Mouse (Mus musculus) heart, embryonic 16.5 days (tissue): ENCODE data around the gene Reep3. TPM values are rescaled to one million over a fixed set of nuclear protein-coding genes. Genes with fewer than 3 reads are reported as not detected.
A peak's percentile ranks its signal among the peaks of the same experiment; 100 is the strongest.
"Not testable (repeated sequence)": the region's sequence is repeated elsewhere in the genome, so short reads cannot be mapped to it uniquely, and the experiment has no call there.

Source experiments
- ATAC-seq: fragments of 200-750 bp; cut with Nextera tagmentation; replicated peaks from 2 replicates; pipeline ENCODE4 v1.8.0; 2017; ENCODE audit warnings: moderate number of reproducible peaks; ENCODE audit not compliant: insufficient read depth, low FRiP score; ENCODE audit errors: extremely low read depth
- H3K27ac ChIP-seq: fragments of 300-500 bp; sonication (generic); 2 replicates; pipeline ENCODE4 v1.5.1; 2014; ENCODE audit warnings: mild to moderate bottlenecking, low read length, control low read depth, moderate library complexity
- H3K27me3 ChIP-seq: fragments of 300-500 bp; sonication (generic); 2 replicates; pipeline ENCODE4 v1.6.1; 2014; ENCODE audit warnings: low read length, mixed read lengths; ENCODE audit not compliant: control insufficient read depth, insufficient read depth
- H3K36me3 ChIP-seq: fragments of 300-500 bp; sonication (generic); 2 replicates; pipeline ENCODE4 v1.6.1; 2014; ENCODE audit not compliant: control insufficient read depth, insufficient read depth
- H3K4me1 ChIP-seq: fragments of 300-500 bp; sonication (generic); 2 replicates; pipeline ENCODE4 v1.6.1; 2014; ENCODE audit warnings: low read length, mixed read lengths; ENCODE audit not compliant: control insufficient read depth, insufficient read depth
- H3K4me2 ChIP-seq: fragments of 300-500 bp; sonication (generic); 2 replicates; pipeline ENCODE4 v1.6.1; 2014; ENCODE audit warnings: low read depth, mild to moderate bottlenecking, control low read depth, low read length
- H3K4me3 ChIP-seq: fragments of 300-500 bp; sonication (generic); 2 replicates; pipeline ENCODE4 v1.5.1; 2014; ENCODE audit warnings: mild to moderate bottlenecking, control low read depth, low read length
- H3K9ac ChIP-seq: fragments of 300-500 bp; sonication (generic); 2 replicates; pipeline ENCODE4 v1.6.1; 2014; ENCODE audit warnings: low read length, control low read depth
- H3K9me3 ChIP-seq: fragments of 300-500 bp; sonication (generic); replicated peaks from 2 replicates; pipeline ENCODE4 v1.6.1; 2016; ENCODE audit warnings: low read length; ENCODE audit not compliant: control insufficient read depth
- WGBS: fragments of 180-500 bp; shearing (Covaris S2); extraction: QIAGEN DNeasy Blood & Tissue Kit; methylation state at CpG from one replicate; pipeline ENCODE4 v1.1.7; 2014; 5-methylcytosine and 5-hydroxymethylcytosine counted together
- polyA plus RNA-seq: library from polyadenylated mRNA; unstranded; fragments of >200 nt; fragmentation: Nextera tagmentation; extraction: Ambion mirVana; gene quantifications from 2 replicates; pipeline ENCODE4 v1.2.1, GENCODE M21; 2015

Gene Reep3
- polyA plus RNA-seq, 1 experiment from 2014 or later = 29.7 TPM

DNA sequence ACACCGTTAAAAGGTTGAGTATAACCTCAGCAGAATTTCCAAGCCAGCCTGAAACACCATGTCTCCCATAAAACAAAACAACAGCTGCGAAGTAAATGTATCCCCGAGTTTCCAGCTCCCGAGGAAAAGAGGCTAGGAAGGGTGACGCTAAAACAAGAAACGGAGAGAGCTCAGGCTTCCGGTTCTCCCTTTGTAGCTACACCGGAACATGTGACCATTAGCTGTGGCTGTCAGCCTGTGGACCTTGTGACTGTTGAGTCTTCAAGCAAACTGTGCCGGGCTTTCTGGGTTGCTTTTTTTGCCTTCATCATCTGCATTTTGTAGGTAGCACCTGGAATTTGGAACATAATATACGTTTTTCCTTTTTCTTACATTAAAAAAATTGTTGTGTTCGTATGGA is 17.1 kb upstream of the Reep3 start:
- Histone ChIP-seq H3K9me3 (no peaks in the 10 kb centered on the region; the same call in 1 of the 2 replicates), H3K4me3 (no peak overlapping the region), H3K4me1 (peaks cover 46% of the 10 kb centered on the region), H3K36me3 (no peaks in the 10 kb centered on the region; the same call in 1 of the 2 replicates), H3K27ac (no peak overlapping the region), H3K4me2 (no peak overlapping the region), H3K27me3 (no peaks in the 10 kb centered on the region), H3K9ac (no peak overlapping the region)
- ATAC-seq = no peak
- 86% methylated on average over 11 of the region's 11 CpGs for WGBS

DNA sequence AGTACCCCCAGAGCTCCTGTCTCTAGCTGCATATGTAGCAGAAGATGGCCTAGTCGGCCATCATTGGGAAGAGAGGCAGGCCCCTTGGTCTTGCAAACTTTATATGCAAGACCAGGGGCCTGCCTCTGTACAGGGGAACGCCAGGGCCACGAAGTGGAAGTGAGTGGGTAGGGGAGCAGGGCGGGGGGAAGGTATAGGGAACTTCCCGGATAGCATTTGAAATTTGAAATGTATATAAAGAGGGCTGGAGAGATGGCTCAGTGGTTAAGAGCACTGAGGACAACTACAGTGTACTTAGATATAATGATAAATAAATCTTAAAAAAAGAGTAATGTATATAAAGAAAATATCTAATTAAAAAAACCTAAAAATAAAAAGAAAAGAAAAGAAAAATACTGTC is 16.2 kb upstream of the Reep3 start:
- H3K4me2 ChIP-seq, H3K27ac ChIP-seq, H3K9me3 ChIP-seq, ATAC-seq, H3K27me3 ChIP-seq, H3K36me3 ChIP-seq, H3K4me3 ChIP-seq, H3K9ac ChIP-seq: not testable (repeated sequence)
- H3K4me1 ChIP-seq = peaks cover 50% of the 10 kb centered on the region
- WGBS = 89% methylated on average over 5 of the region's 5 CpGs

GRCm38 (mm10) chr10:67111799-67112177 is 15.0 kb upstream of the Reep3 start:
- H3K27me3 ChIP-seq = no peaks in the 10 kb centered on the region
- WGBS = 58% methylated on average over 5 of the region's 5 CpGs
- H3K4me2 ChIP-seq = no peak overlapping the region
- no peak overlapping the region for H3K9ac ChIP-seq
- H3K4me3 ChIP-seq = no peak overlapping the region
- H3K27ac ChIP-seq = no peak overlapping the region
- no peaks in the 10 kb centered on the region; the same call in 1 of the 2 replicates for H3K36me3 ChIP-seq
- peaks cover 54% of the 10 kb centered on the region for H3K4me1 ChIP-seq
- no peak for ATAC-seq
- no peaks in the 10 kb centered on the region; the same call in 1 of the 2 replicates for H3K9me3 ChIP-seq

- no peaks in the 10 kb centered on the region; the same call in 1 of the 2 replicates for H3K36me3 ChIP-seq
- H3K9me3 ChIP-seq = no peaks in the 10 kb centered on the region; the same call in 1 of the 2 replicates
- ATAC-seq = no peak
- H3K27ac ChIP-seq = 0 out of 2 replicates have a peak overlapping the region, but pooled peaks have one; percentile 39
- H3K4me3 ChIP-seq = no peak overlapping the region
- H3K4me2 ChIP-seq = no peak overlapping the region
- H3K4me1 ChIP-seq = peaks cover 54% of the 10 kb centered on the region
- no peak overlapping the region for H3K9ac ChIP-seq
- H3K27me3 ChIP-seq = no peaks in the 10 kb centered on the region
- WGBS = 64% methylated on average over 14 of the region's 14 CpGs
These were observed 14.5 kb upstream of the Reep3 start for GRCm38 (mm10) chr10:67111044-67111798.

DNA sequence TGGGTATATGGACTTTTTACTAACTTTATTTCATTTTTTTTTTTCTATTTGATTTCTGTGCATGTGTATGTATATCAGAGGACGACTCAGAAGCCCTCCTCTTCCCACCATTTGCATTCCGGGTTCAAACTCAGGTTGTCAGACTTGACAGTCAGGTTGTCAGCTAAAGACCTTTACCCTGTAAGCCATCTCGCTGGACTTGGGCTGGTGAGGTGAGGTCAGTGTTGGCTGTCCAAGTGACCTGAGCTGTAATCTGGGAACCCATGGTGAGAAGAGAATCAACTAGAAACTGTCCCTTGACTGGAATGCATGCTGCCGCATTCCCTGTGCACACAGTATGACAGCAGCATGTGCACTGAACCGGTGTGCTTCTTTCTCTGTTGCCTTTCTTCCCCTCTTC is 12.9 kb upstream of the Reep3 start:
- H3K4me1 ChIP-seq = peaks cover 57% of the 10 kb centered on the region
- WGBS = 82% methylated on average over 5 of the region's 5 CpGs
- H3K9ac ChIP-seq = no peak overlapping the region
- H3K9me3 ChIP-seq = no peaks in the 10 kb centered on the region; the same call in 1 of the 2 replicates
- H3K4me3 ChIP-seq = no peak overlapping the region
- ATAC-seq = no peak
- no peaks in the 10 kb centered on the region; the same call in 1 of the 2 replicates for H3K36me3 ChIP-seq
- H3K4me2 ChIP-seq = no peak overlapping the region
- no peak overlapping the region for H3K27ac ChIP-seq
- H3K27me3 ChIP-seq = no peaks in the 10 kb centered on the region

GRCm38 (mm10) chr10:67108096-67108495 is 11.4 kb upstream of the Reep3 start:
- Histone ChIP-seq H3K36me3 (no peaks in the 10 kb centered on the region; the same call in 1 of the 2 replicates), H3K9ac (no peak overlapping the region), H3K27ac (no peak overlapping the region), H3K4me1 (peaks cover 72% of the 10 kb centered on the region), H3K4me2 (no peak overlapping the region), H3K27me3 (no peaks in the 10 kb centered on the region), H3K9me3 (no peaks in the 10 kb centered on the region), H3K4me3 (no peak overlapping the region)
- ATAC-seq = no peak
- WGBS = 53% methylated on average over 9 of the region's 9 CpGs

GRCm38 (mm10) chr10:67107017-67107761 is 10.4 kb upstream of the Reep3 start:
- ATAC-seq = no peak
- Histone ChIP-seq H3K4me3 (no peak overlapping the region), H3K9ac (no peak overlapping the region), H3K36me3 (no peaks in the 10 kb centered on the region; the same call in 1 of the 2 replicates), H3K9me3 (no peaks in the 10 kb centered on the region), H3K4me2 (no peak overlapping the region), H3K27me3 (no peaks in the 10 kb centered on the region), H3K27ac (no peak overlapping the region), H3K4me1 (peaks cover 79% of the 10 kb centered on the region)
- 65% methylated on average over 9 of the region's 9 CpGs for WGBS

- Histone ChIP-seq H3K36me3 (no peaks in the 10 kb centered on the region; the same call in 1 of the 2 replicates), H3K4me2 (no peak overlapping the region), H3K4me1 (peaks cover 78% of the 10 kb centered on the region), H3K9ac (no peak overlapping the region), H3K9me3 (no peaks in the 10 kb centered on the region), H3K27ac (no peak overlapping the region), H3K27me3 (no peaks in the 10 kb centered on the region), H3K4me3 (no peak overlapping the region)
- WGBS = 66% methylated on average over 6 of the region's 6 CpGs
- ATAC-seq = no peak
These were observed 9.7 kb upstream of the Reep3 start for GRCm38 (mm10) chr10:67106400-67106799.
